Mouse (Mus musculus): ENCODE measurements at regions not wholly inside any gene's neighbourhood (a gene's known extent, or its start where the extent isn't known, plus 50 kb on each side); places are given as distances from the start of the nearest gene placed in this dataset.

GRCm38 (mm10) chr2:167804493-167805227, 115.0 kb upstream of the Tmem189 start:
- TF ChIP-seq CTCF (IDR thresholded peaks at IDR 0.05), result no peak
- DNase-seq (ENCODE audit: extremely low spot score in 1 of 2, low spot score in 2 of 2), result no peak
- intact Hi-C loops (cut with DNase I), result no loop called here
- Histone ChIP-seq H3K27ac (no peak overlapping the region), H3K4me3 (no peak overlapping the region)

- no peak overlapping the region for H3K27ac ChIP-seq
- H3K4me3 ChIP-seq, result no peak overlapping the region
- DNase-seq (ENCODE audit: extremely low spot score in 1 of 2, low spot score in 2 of 2), result no peak
- TF ChIP-seq CTCF (IDR thresholded peaks at IDR 0.05), result no peak
- intact Hi-C loops (cut with DNase I), result no loop called here
These were observed 112.9 kb upstream of the Tmem189 start for GRCm38 (mm10) chr2:167802494-167802893.

- Histone ChIP-seq H3K27ac (no peak overlapping the region), H3K4me3 (no peak overlapping the region)
- intact Hi-C loops (cut with DNase I), result no loop called here
- TF ChIP-seq CTCF (IDR thresholded peaks at IDR 0.05), result no peak
- DNase-seq (ENCODE audit: extremely low spot score in 1 of 2, low spot score in 2 of 2), result no peak
These were observed 111.8 kb upstream of the Tmem189 start for GRCm38 (mm10) chr2:167801389-167801788.

- intact Hi-C loops (cut with DNase I), result no loop called here
- DNase-seq (ENCODE audit: extremely low spot score in 1 of 2, low spot score in 2 of 2), result no peak
- no peak overlapping the region for H3K4me3 ChIP-seq
- no peak for TF ChIP-seq CTCF (IDR thresholded peaks at IDR 0.05)
- H3K27ac ChIP-seq, result no peak overlapping the region
These were observed 111.1 kb upstream of the Tmem189 start for GRCm38 (mm10) chr2:167800648-167801245.

- no peak for TF ChIP-seq CTCF (IDR thresholded peaks at IDR 0.05)
- H3K27ac ChIP-seq, result no peak overlapping the region
These were observed 110.2 kb upstream of the Tmem189 start for GRCm38 (mm10) chr2:167799629-167800387.

GRCm38 (mm10) chr2:167798969-167799513, 109.4 kb upstream of the Tmem189 start:
- no peak for DNase-seq (ENCODE audit: extremely low spot score in 1 of 2, low spot score in 2 of 2)
- Histone ChIP-seq H3K4me3 (no peak overlapping the region), H3K27ac (no peak overlapping the region)
- no peak for TF ChIP-seq CTCF (IDR thresholded peaks at IDR 0.05)
- intact Hi-C loops (cut with DNase I), result no loop called here

More at GRCm38 (mm10) chr2:167799629-167800387, 110.2 kb upstream of the Tmem189 start:
- intact Hi-C loops (cut with DNase I), result no loop called here
- DNase-seq (ENCODE audit: extremely low spot score in 1 of 2, low spot score in 2 of 2), result no peak
- no peak overlapping the region for H3K4me3 ChIP-seq

- intact Hi-C loops (cut with DNase I), result no loop called here
- DNase-seq (ENCODE audit: extremely low spot score in 1 of 2, low spot score in 2 of 2), result no peak
- H3K4me3 ChIP-seq, result no peak overlapping the region
- TF ChIP-seq CTCF (IDR thresholded peaks at IDR 0.05), result no peak
- no peak overlapping the region for H3K27ac ChIP-seq
These were observed 108.6 kb upstream of the Tmem189 start for GRCm38 (mm10) chr2:167798076-167798782.

- Histone ChIP-seq H3K4me3 (no peak overlapping the region), H3K27ac (no peak overlapping the region)
- DNase-seq (ENCODE audit: extremely low spot score in 1 of 2, low spot score in 2 of 2), result no peak
- intact Hi-C loops (cut with DNase I), result no loop called here
- TF ChIP-seq CTCF (IDR thresholded peaks at IDR 0.05), result no peak
These were observed 105.9 kb upstream of the Tmem189 start for GRCm38 (mm10) chr2:167795491-167795890.

GRCm38 (mm10) chr2:167793916-167794315, 104.3 kb upstream of the Tmem189 start:
- Histone ChIP-seq H3K27ac (no peak overlapping the region), H3K4me3 (no peak overlapping the region)
- TF ChIP-seq CTCF (IDR thresholded peaks at IDR 0.05), result no peak

GRCm38 (mm10) chr2:167792753-167793152, 103.1 kb upstream of the Tmem189 start:
- DNase-seq (ENCODE audit: extremely low spot score in 1 of 2, low spot score in 2 of 2), result no peak
- no peak overlapping the region for H3K4me3 ChIP-seq
- intact Hi-C loops (cut with DNase I), result no loop called here
- TF ChIP-seq CTCF (IDR thresholded peaks at IDR 0.05), result no peak
- H3K27ac ChIP-seq, result no peak overlapping the region

More at GRCm38 (mm10) chr2:167793916-167794315, 104.3 kb upstream of the Tmem189 start:
- intact Hi-C loops (cut with DNase I), result no loop called here
- no peak for DNase-seq (ENCODE audit: extremely low spot score in 1 of 2, low spot score in 2 of 2)

- no peak for TF ChIP-seq CTCF (IDR thresholded peaks at IDR 0.05)
- intact Hi-C loops (cut with DNase I), result no loop called here
- Histone ChIP-seq H3K4me3 (no peak overlapping the region), H3K27ac (no peak overlapping the region)
- no peak for DNase-seq (ENCODE audit: extremely low spot score in 1 of 2, low spot score in 2 of 2)
These were observed 102.7 kb upstream of the Tmem189 start for GRCm38 (mm10) chr2:167792330-167792729.
